Mouse (Mus musculus) heart, embryonic 10.5 days (tissue): ENCODE data around the gene Oma1. TPM values are rescaled to one million over a fixed set of nuclear protein-coding genes. Genes with fewer than 3 reads are reported as not detected.

ENCODE experiments used
- DNase-seq: peaks from one replicate; pipeline ENCODE4 v3.0.0-alpha.2; 2017; ENCODE audit warnings: low spot score
- H3K27ac ChIP-seq: fragments of 300-500 bp; sonication (generic); 2 replicates; pipeline ENCODE4 v1.5.1; 2016; ENCODE audit warnings: mild to moderate bottlenecking
- H3K27me3 ChIP-seq: fragments of 300-500 bp; sonication (generic); 2 replicates; pipeline ENCODE4 v1.6.1; 2016; ENCODE audit warnings: mild to moderate bottlenecking; ENCODE audit not compliant: poor library complexity, insufficient read depth, severe bottlenecking
- H3K36me3 ChIP-seq: fragments of 300-500 bp; sonication (generic); 2 replicates; pipeline ENCODE4 v1.6.1; 2016; ENCODE audit warnings: mild to moderate bottlenecking, moderate library complexity
- H3K4me1 ChIP-seq: fragments of 300-500 bp; sonication (generic); 2 replicates; pipeline ENCODE4 v1.6.1; 2016; ENCODE audit warnings: mild to moderate bottlenecking
- H3K4me3 ChIP-seq: fragments of 300-500 bp; sonication (generic); 2 replicates; pipeline ENCODE4 v1.5.1; 2016; ENCODE audit warnings: mild to moderate bottlenecking, moderate library complexity
- H3K9me3 ChIP-seq: fragments of 300-500 bp; sonication (generic); 2 replicates; pipeline ENCODE4 v1.6.1; 2016; ENCODE audit warnings: mild to moderate bottlenecking, moderate library complexity
- WGBS: fragments of 180-500 bp; shearing (Covaris S2); methylation state at CpG from one replicate; pipeline ENCODE4 v1.1.7; 2016; 5-methylcytosine and 5-hydroxymethylcytosine counted together
- polyA plus RNA-seq: library from polyadenylated mRNA; unstranded; fragments of >200 nt; fragmentation: Nextera tagmentation; extraction: Ambion mirVana; gene quantifications from 2 replicates; pipeline ENCODE4 v1.2.1, GENCODE M21; 2016

Oma1 gene
- polyA plus RNA-seq, 1 experiment from 2014 or later: 23.7 TPM

- no peaks in the 10 kb centered on the region for H3K9me3 ChIP-seq
- peaks cover 5% of the 10 kb centered on the region; the same call in 1 of the 2 replicates for H3K36me3 ChIP-seq
- 66% methylated on average over 17 of the region's 17 CpGs for WGBS
- H3K4me1 ChIP-seq: no peaks in the 10 kb centered on the region
- no peak overlapping the region for H3K4me3 ChIP-seq
- no peaks in the 10 kb centered on the region for H3K27me3 ChIP-seq
- no peak for DNase-seq
- no peak overlapping the region for H3K27ac ChIP-seq
Measured at GRCm38 (mm10) chr4:103324688-103325451, 11.3 kb downstream of the Oma1 start.

GRCm38 (mm10) chr4:103326994-103327393 is 13.4 kb downstream of the Oma1 start:
- no peak overlapping the region for H3K27ac ChIP-seq
- no peaks in the 10 kb centered on the region for H3K9me3 ChIP-seq
- no peak overlapping the region for H3K4me3 ChIP-seq
- peaks cover 9% of the 10 kb centered on the region for H3K36me3 ChIP-seq
- WGBS: 71% methylated on average over 3 of the region's 3 CpGs
- H3K27me3 ChIP-seq: no peaks in the 10 kb centered on the region
- no peaks in the 10 kb centered on the region for H3K4me1 ChIP-seq
- no peak for DNase-seq

GRCm38 (mm10) chr4:103329348-103329747 is 15.7 kb downstream of the Oma1 start:
- Histone ChIP-seq H3K4me1 (no peaks in the 10 kb centered on the region), H3K9me3 (no peaks in the 10 kb centered on the region), H3K27me3 (no peaks in the 10 kb centered on the region), H3K36me3 (peaks cover 16% of the 10 kb centered on the region), H3K27ac (no peak overlapping the region), H3K4me3 (no peak overlapping the region)
- no peak for DNase-seq
- WGBS: 70% methylated on average over 6 of the region's 6 CpGs

- Histone ChIP-seq H3K4me1 (no peaks in the 10 kb centered on the region), H3K27me3 (no peaks in the 10 kb centered on the region), H3K4me3 (no peak overlapping the region), H3K27ac (no peak overlapping the region), H3K36me3 (peaks cover 17% of the 10 kb centered on the region), H3K9me3 (no peaks in the 10 kb centered on the region)
- no peak for DNase-seq
- 88% methylated on average over 5 of the region's 5 CpGs for WGBS
Measured at GRCm38 (mm10) chr4:103335134-103335533, 21.5 kb downstream of the Oma1 start.

- WGBS: 69% methylated on average over 1 of the region's 1 CpGs
- no peak overlapping the region for H3K27ac ChIP-seq
- no peaks in the 10 kb centered on the region for H3K27me3 ChIP-seq
- H3K4me1 ChIP-seq: no peaks in the 10 kb centered on the region
- DNase-seq: no peak
- H3K4me3 ChIP-seq: no peak overlapping the region
- no peaks in the 10 kb centered on the region for H3K9me3 ChIP-seq
- 0 out of 2 replicates have a peak, but pooled peaks cover 6% of the 10 kb centered on the region for H3K36me3 ChIP-seq
Measured at GRCm38 (mm10) chr4:103340726-103341125, 27.1 kb downstream of the Oma1 start.

- WGBS: 81% methylated on average over 4 of the region's 4 CpGs
- Histone ChIP-seq H3K27ac (no peak overlapping the region), H3K9me3 (no peaks in the 10 kb centered on the region), H3K4me1 (no peaks in the 10 kb centered on the region), H3K36me3 (0 out of 2 replicates have a peak, but pooled peaks cover 4% of the 10 kb centered on the region), H3K4me3 (no peak overlapping the region), H3K27me3 (no peaks in the 10 kb centered on the region)
- DNase-seq: no peak
Measured at GRCm38 (mm10) chr4:103341620-103342019, 28.0 kb downstream of the Oma1 start.

GRCm38 (mm10) chr4:103346058-103346457 is 32.4 kb downstream of the Oma1 start:
- Histone ChIP-seq H3K27me3 (no peaks in the 10 kb centered on the region), H3K4me3 (no peak overlapping the region), H3K9me3 (no peaks in the 10 kb centered on the region), H3K36me3 (0 out of 2 replicates have a peak, but pooled peaks cover 4% of the 10 kb centered on the region), H3K27ac (no peak overlapping the region), H3K4me1 (no peaks in the 10 kb centered on the region)
- no peak for DNase-seq
- 56% methylated on average over 2 of the region's 2 CpGs for WGBS

GRCm38 (mm10) chr4:103346849-103347248 is 33.2 kb downstream of the Oma1 start:
- Histone ChIP-seq H3K9me3 (no peaks in the 10 kb centered on the region), H3K4me1 (no peaks in the 10 kb centered on the region), H3K27me3 (no peaks in the 10 kb centered on the region), H3K4me3 (no peak overlapping the region), H3K27ac (no peak overlapping the region), H3K36me3 (0 out of 2 replicates have a peak, but pooled peaks cover 4% of the 10 kb centered on the region)
- no peak for DNase-seq
- WGBS: 82% methylated on average over 5 of the region's 5 CpGs

- no peak for DNase-seq
- Histone ChIP-seq H3K4me1 (no peaks in the 10 kb centered on the region), H3K36me3 (0 out of 2 replicates have a peak, but pooled peaks cover 2% of the 10 kb centered on the region), H3K27ac (no peak overlapping the region), H3K9me3 (no peaks in the 10 kb centered on the region), H3K27me3 (no peaks in the 10 kb centered on the region), H3K4me3 (no peak overlapping the region)
- 85% methylated on average over 4 of the region's 4 CpGs for WGBS
Measured at GRCm38 (mm10) chr4:103349219-103349618, 35.6 kb downstream of the Oma1 start.

GRCm38 (mm10) chr4:103352926-103353325 is 39.3 kb downstream of the Oma1 start:
- DNase-seq: no peak
- 93% methylated on average over 5 of the region's 5 CpGs for WGBS
- no peaks in the 10 kb centered on the region for H3K27me3 ChIP-seq
- H3K27ac ChIP-seq: no peak overlapping the region
- no peaks in the 10 kb centered on the region for H3K9me3 ChIP-seq
- H3K36me3 ChIP-seq: 0 out of 2 replicates have a peak, but pooled peaks cover 2% of the 10 kb centered on the region
- no peak overlapping the region for H3K4me3 ChIP-seq
- H3K4me1 ChIP-seq: no peaks in the 10 kb centered on the region

GRCm38 (mm10) chr4:103357457-103357856 is 43.8 kb downstream of the Oma1 start:
- H3K27ac ChIP-seq: no peak overlapping the region
- 0 out of 2 replicates have a peak, but pooled peaks cover 2% of the 10 kb centered on the region for H3K36me3 ChIP-seq
- no peak overlapping the region for H3K4me3 ChIP-seq
- H3K4me1 ChIP-seq: no peaks in the 10 kb centered on the region
- no peaks in the 10 kb centered on the region for H3K27me3 ChIP-seq
- H3K9me3 ChIP-seq: no peaks in the 10 kb centered on the region
- WGBS: 96% methylated on average over 3 of the region's 3 CpGs
- DNase-seq: no peak

GRCm38 (mm10) chr4:103358941-103359448 is 45.4 kb downstream of the Oma1 start:
- Histone ChIP-seq H3K9me3 (no peaks in the 10 kb centered on the region), H3K27me3 (no peaks in the 10 kb centered on the region), H3K4me3 (no peak overlapping the region), H3K36me3 (no peaks in the 10 kb centered on the region), H3K27ac (no peak overlapping the region), H3K4me1 (no peaks in the 10 kb centered on the region)
- WGBS: 86% methylated on average over 9 of the region's 9 CpGs
- no peak for DNase-seq

- H3K4me3 ChIP-seq: no peak overlapping the region
- DNase-seq: no peak
- H3K36me3 ChIP-seq: no peaks in the 10 kb centered on the region
- no peaks in the 10 kb centered on the region for H3K9me3 ChIP-seq
- H3K4me1 ChIP-seq: no peaks in the 10 kb centered on the region
- 84% methylated on average over 5 of the region's 5 CpGs for WGBS
- no peaks in the 10 kb centered on the region for H3K27me3 ChIP-seq
- H3K27ac ChIP-seq: no peak overlapping the region
Measured at GRCm38 (mm10) chr4:103382171-103382570, 68.6 kb downstream of the Oma1 start.
